ENCODE assay signal across 10 mouse cellular contexts in the genomic region with DNA sequence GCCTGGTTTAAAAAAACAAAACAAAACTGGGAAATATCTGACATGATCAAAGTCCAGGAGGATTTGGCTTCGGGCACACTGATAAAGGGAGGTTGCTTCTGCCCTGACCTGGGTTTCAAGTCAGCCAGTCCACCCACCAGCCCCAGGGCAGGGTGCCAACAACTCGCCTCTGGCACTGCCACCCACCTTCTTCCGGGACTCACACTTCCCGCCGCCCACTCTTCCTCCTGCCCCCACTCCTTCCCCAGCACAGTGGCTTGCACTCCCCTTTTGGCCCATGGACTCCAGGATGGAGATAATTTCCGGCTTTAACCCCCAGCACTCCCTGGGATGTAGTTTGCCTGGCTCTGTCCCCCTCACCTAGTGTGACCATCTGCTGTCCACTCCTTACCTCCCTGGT. TPM values are rescaled to one million over a fixed set of nuclear protein-coding genes. Genes with fewer than 3 reads are reported as not detected.
DNase-seq lines count a peak whose midpoint lies in the region.
"Had no signal": no experiment of that assay in that cellular context is flagged by ENCODE, and none has a peak within 500 bp of the region (broad histone marks: within the 10 kb centered on the region; RNA-seq: fewer than 3 reads in every experiment).

No protein-coding gene starts in this region.

- no peaks in the 10 kb centered on the region for H3K36me3 ChIP-seq in limb, embryonic 10.5 days
- H3K36me3 ChIP-seq: heart, embryonic 15.5 days; limb, embryonic 13.5 days had no signal

- WGBS in limb, embryonic 10.5 days: 66% methylated on average over 6 of the region's 6 CpGs

- H3K4me3 ChIP-seq in limb, embryonic 10.5 days: no peak overlapping the region
- H3K4me3 ChIP-seq: heart, embryonic 15.5 days; limb, embryonic 13.5 days had no signal

- H3K9me3 ChIP-seq in limb, embryonic 10.5 days (replicated peaks): no peaks in the 10 kb centered on the region
- H3K9me3 ChIP-seq: heart, embryonic 15.5 days; limb, embryonic 13.5 days had no signal

- DNase-seq in gastrocnemius, postnatal 10 days: peak; percentile 35
- DNase-seq in gastrocnemius, adult 18-20 months (ENCODE audit: low spot score): no peak
- DNase-seq in testis, postnatal 10 days (ENCODE audit: low spot score): peak; percentile 70
- no peak for DNase-seq in testis, postnatal 14 days (ENCODE audit: low spot score)
- DNase-seq in kidney, postnatal 10 days: peak; percentile 83
- DNase-seq in right cerebral cortex, postnatal 4 days: peak; percentile 60
- DNase-seq in limb, embryonic 10.5 days (ENCODE audit: low spot score): no peak
- no peak for DNase-seq in layer of hippocampus, adult 18-20 months (ENCODE audit: low spot score in 2 of 2)

- H3K27me3 ChIP-seq in limb, embryonic 10.5 days (ENCODE audit: low read depth, poor library complexity, severe bottlenecking): no peaks in the 10 kb centered on the region
- H3K27me3 ChIP-seq: heart, embryonic 15.5 days; limb, embryonic 13.5 days had no signal

- peaks cover 20% of the 10 kb centered on the region for H3K4me1 ChIP-seq in limb, embryonic 10.5 days

- no peak overlapping the region; the same call in 1 of the 2 replicates for H3K27ac ChIP-seq in limb, embryonic 10.5 days
- H3K27ac ChIP-seq: heart, embryonic 15.5 days; limb, embryonic 13.5 days had no signal

RNA-seq across cellular contexts. Expression of a gene that starts 31.4 kb away (rescaled TPM):
- total RNA-seq in gastrocnemius, postnatal 10 days (2021): 1 to 10 TPM; 7.1 to 7.8 TPM
- total RNA-seq in gastrocnemius, adult 18-20 months (2021): under 1 TPM; 0.69 to 0.73 TPM
- polyA plus RNA-seq in limb, embryonic 10.5 days (2016; fragmentation: Nextera tagmentation; extraction: Ambion mirVana): 6.8 and 7.1 TPM in 2 replicates
- total RNA-seq in layer of hippocampus, adult 18-20 months (2021): 10 to 100 TPM; 17.8 to 22.4 TPM

Comparison
In these comparisons a context has a peak if more than half of its experiments do, and no peak if none do; other contexts are left out.
1. DNase-seq: peak in gastrocnemius, postnatal 10 days (single experiment), testis, postnatal 10 days (single experiment), kidney, postnatal 10 days (single experiment) and right cerebral cortex, postnatal 4 days (single experiment); none in gastrocnemius, adult 18-20 months (single experiment), testis, postnatal 14 days (single experiment), limb, embryonic 10.5 days (single experiment) and layer of hippocampus, adult 18-20 months (0 of 2).
2. RNA of a gene that starts 31.4 kb away (total RNA-seq): 17.8 to 22.4 TPM in layer of hippocampus, adult 18-20 months and 7.1 to 7.8 TPM in gastrocnemius, postnatal 10 days; 0.69 to 0.73 TPM in gastrocnemius, adult 18-20 months; every median in the first group is over 4 times any median in the second.